Mouse (Mus musculus) intestine, embryonic 14.5 days (tissue): Measurements from ENCODE around the gene C530008M17Rik. TPM values are rescaled to one million over a fixed set of nuclear protein-coding genes. Genes with fewer than 3 reads are reported as not detected.

Experiments
- ATAC-seq: fragments of 200-750 bp; cut with Nextera tagmentation; replicated peaks from 2 replicates; pipeline ENCODE4 v1.8.0; 2017; ENCODE audit warnings: low read depth, moderate number of reproducible peaks, moderate TSS enrichment, moderate library complexity; ENCODE audit not compliant: low FRiP score, low TSS enrichment
- DNase-seq: peaks from one replicate; pipeline ENCODE4 v3.0.0-alpha.2; 2018; ENCODE audit warnings: low spot score
- H3K27ac ChIP-seq: fragments of 300-500 bp; sonication (generic); 2 replicates; pipeline ENCODE4 v1.5.1; 2014; ENCODE audit warnings: low read depth, mild to moderate bottlenecking, control low read depth
- H3K27me3 ChIP-seq: fragments of 300-500 bp; sonication (generic); replicated peaks from 2 replicates; pipeline ENCODE4 v1.6.1; 2014; ENCODE audit warnings: low read length, control low read depth; ENCODE audit not compliant: control insufficient read depth, insufficient read depth
- H3K36me3 ChIP-seq: fragments of 300-500 bp; sonication (generic); 2 replicates; pipeline ENCODE4 v1.6.1; 2014; ENCODE audit warnings: low read length, control low read depth; ENCODE audit not compliant: control insufficient read depth, insufficient read depth
- H3K4me1 ChIP-seq: fragments of 300-500 bp; sonication (generic); replicated peaks from 2 replicates; pipeline ENCODE4 v1.6.1; 2014; ENCODE audit warnings: low read length, control low read depth, mixed read lengths; ENCODE audit not compliant: control insufficient read depth, insufficient read depth
- H3K4me2 ChIP-seq: fragments of 300-500 bp; sonication (generic); 2 replicates; pipeline ENCODE4 v1.6.1; 2014; ENCODE audit warnings: low read length
- H3K4me3 ChIP-seq: fragments of 300-500 bp; sonication (generic); 2 replicates; pipeline ENCODE4 v1.5.1; 2014; ENCODE audit warnings: low read depth, low read length, control low read depth, mixed read lengths
- H3K9ac ChIP-seq: fragments of 300-500 bp; sonication (generic); 2 replicates; pipeline ENCODE4 v1.6.1; 2014; ENCODE audit warnings: mild to moderate bottlenecking, low read length
- H3K9me3 ChIP-seq: fragments of 300-500 bp; sonication (generic); 2 replicates; pipeline ENCODE4 v1.6.1; 2016; ENCODE audit warnings: low read length, control low read depth; ENCODE audit not compliant: control insufficient read depth
- WGBS: fragments of 180-500 bp; shearing (Covaris S2); extraction: QIAGEN DNeasy Blood & Tissue Kit; methylation state at CpG from one replicate; pipeline ENCODE4 v1.1.7; 2014; 5-methylcytosine and 5-hydroxymethylcytosine counted together
- polyA plus RNA-seq: library from polyadenylated mRNA; unstranded; fragments of >200 nt; fragmentation: Nextera tagmentation; extraction: Ambion mirVana; gene quantifications from 2 replicates; pipeline ENCODE4 v1.2.1, GENCODE M21; 2014

C530008M17Rik gene
- polyA plus RNA-seq, 1 experiment from 2014 or later, result 15.9 TPM

- H3K27me3 ChIP-seq, result no peaks in the 10 kb centered on the region
- ATAC-seq (no peak), DNase-seq (no peak)
- no peak overlapping the region for H3K4me3 ChIP-seq
- no peak overlapping the region for H3K9ac ChIP-seq
- no peak overlapping the region for H3K27ac ChIP-seq
- no peaks in the 10 kb centered on the region for H3K36me3 ChIP-seq
- WGBS, result 88% methylated on average over 6 of the region's 6 CpGs
- no peak overlapping the region for H3K4me2 ChIP-seq
- no peaks in the 10 kb centered on the region for H3K9me3 ChIP-seq
- H3K4me1 ChIP-seq, result no peaks in the 10 kb centered on the region; the same call in 1 of the 2 replicates
Observed at GRCm38 (mm10) chr5:76688643-76689042, 32.3 kb downstream of the C530008M17Rik start.

GRCm38 (mm10) chr5:76690177-76690593 is 33.9 kb downstream of the C530008M17Rik start:
- Histone ChIP-seq H3K36me3 (no peaks in the 10 kb centered on the region), H3K9me3 (no peaks in the 10 kb centered on the region), H3K9ac (no peak overlapping the region), H3K4me2 (no peak overlapping the region), H3K27ac (no peak overlapping the region), H3K4me1 (no peaks in the 10 kb centered on the region; the same call in 1 of the 2 replicates), H3K4me3 (no peak overlapping the region), H3K27me3 (no peaks in the 10 kb centered on the region)
- ATAC-seq (no peak), DNase-seq (no peak)
- WGBS, result 85% methylated on average over 5 of the region's 5 CpGs

- ATAC-seq (no peak), DNase-seq (no peak)
- Histone ChIP-seq H3K4me1 (no peaks in the 10 kb centered on the region), H3K27me3 (no peaks in the 10 kb centered on the region), H3K9me3 (no peaks in the 10 kb centered on the region), H3K36me3 (no peaks in the 10 kb centered on the region), H3K4me2 (no peak overlapping the region), H3K4me3 (no peak overlapping the region), H3K9ac (no peak overlapping the region), H3K27ac (no peak overlapping the region)
- WGBS, result 73% methylated on average over 5 of the region's 5 CpGs
Observed at GRCm38 (mm10) chr5:76691251-76691650, 34.9 kb downstream of the C530008M17Rik start.

- 80% methylated on average over 12 of the region's 12 CpGs for WGBS
- H3K4me2 ChIP-seq, result no peak overlapping the region
- DNase-seq (no peak), ATAC-seq (no peak)
- no peaks in the 10 kb centered on the region for H3K27me3 ChIP-seq
- H3K36me3 ChIP-seq, result no peaks in the 10 kb centered on the region
- no peaks in the 10 kb centered on the region for H3K4me1 ChIP-seq
- H3K4me3 ChIP-seq, result no peak overlapping the region
- no peak overlapping the region for H3K9ac ChIP-seq
- H3K27ac ChIP-seq, result no peak overlapping the region
- H3K9me3 ChIP-seq, result no peaks in the 10 kb centered on the region
Observed at GRCm38 (mm10) chr5:76691706-76692424, 35.6 kb downstream of the C530008M17Rik start.

- H3K36me3 ChIP-seq, result no peaks in the 10 kb centered on the region
- no peak overlapping the region for H3K9ac ChIP-seq
- H3K27me3 ChIP-seq, result no peaks in the 10 kb centered on the region
- ATAC-seq (no peak), DNase-seq (no peak)
- H3K27ac ChIP-seq, result no peak overlapping the region
- peaks cover 19% of the 10 kb centered on the region for H3K4me1 ChIP-seq
- no peaks in the 10 kb centered on the region for H3K9me3 ChIP-seq
- WGBS, result 87% methylated on average over 7 of the region's 7 CpGs
- H3K4me2 ChIP-seq, result no peak overlapping the region
- H3K4me3 ChIP-seq, result no peak overlapping the region
Observed at GRCm38 (mm10) chr5:76697536-76697935, 41.2 kb downstream of the C530008M17Rik start.

GRCm38 (mm10) chr5:76698187-76698586 is 41.9 kb downstream of the C530008M17Rik start:
- 68% methylated on average over 2 of the region's 2 CpGs for WGBS
- ATAC-seq, result no peak
- Histone ChIP-seq H3K36me3 (no peaks in the 10 kb centered on the region), H3K9ac (no peak overlapping the region), H3K27ac (no peak overlapping the region), H3K27me3 (no peaks in the 10 kb centered on the region), H3K4me2 (no peak overlapping the region), H3K9me3 (no peaks in the 10 kb centered on the region), H3K4me1 (peaks cover 25% of the 10 kb centered on the region), H3K4me3 (no peak overlapping the region)
- no peak for DNase-seq

GRCm38 (mm10) chr5:76701127-76701853 is 45.0 kb downstream of the C530008M17Rik start:
- no peaks in the 10 kb centered on the region for H3K9me3 ChIP-seq
- no peak overlapping the region for H3K4me3 ChIP-seq
- no peak overlapping the region for H3K9ac ChIP-seq
- WGBS, result 69% methylated on average over 13 of the region's 13 CpGs
- H3K4me2 ChIP-seq, result no peak overlapping the region
- no peak for ATAC-seq
- no peaks in the 10 kb centered on the region for H3K27me3 ChIP-seq
- H3K4me1 ChIP-seq, result peaks cover 35% of the 10 kb centered on the region
- H3K27ac ChIP-seq, result peak overlapping the region; percentile 38
- H3K36me3 ChIP-seq, result no peaks in the 10 kb centered on the region
- DNase-seq, result no peak

GRCm38 (mm10) chr5:76702104-76702503 is 45.8 kb downstream of the C530008M17Rik start:
- no peaks in the 10 kb centered on the region for H3K9me3 ChIP-seq
- H3K9ac ChIP-seq, result no peak overlapping the region
- peak; percentile 37; the same call in 1 of the 2 replicates for ATAC-seq
- WGBS, result 32% methylated on average over 9 of the region's 9 CpGs
- no peak overlapping the region for H3K4me3 ChIP-seq
- H3K27ac ChIP-seq, result no peak overlapping the region
- no peaks in the 10 kb centered on the region for H3K27me3 ChIP-seq
- H3K4me1 ChIP-seq, result peaks cover 35% of the 10 kb centered on the region
- no peaks in the 10 kb centered on the region for H3K36me3 ChIP-seq
- H3K4me2 ChIP-seq, result peak overlapping the region; percentile 42
- no peak for DNase-seq
